Mouse (Mus musculus) liver, embryonic 14.5 days (tissue): ENCODE results near the gene Fut8. TPM values are rescaled to one million over a fixed set of nuclear protein-coding genes. Genes with fewer than 3 reads are reported as not detected.
A peak's percentile ranks its signal among the peaks of the same experiment; 100 is the strongest.

Experiments
- ATAC-seq: fragments of 200-750 bp; cut with Nextera tagmentation; 2 replicates; pipeline ENCODE4 v1.8.0; 2017; ENCODE audit warnings: moderate number of reproducible peaks, mild to moderate bottlenecking, moderate library complexity; ENCODE audit not compliant: insufficient read depth
- DNase-seq, 3 experiments: peaks; one replicate each; pipeline ENCODE4 v3.0.0-alpha.2; 2012 to 2013; ENCODE audit warnings: low read depth in 3 of 3, low spot score in 3 of 3
- H3K27ac ChIP-seq: fragments of 300-500 bp; sonication (generic); 2 replicates; pipeline ENCODE4 v1.5.1; 2014; ENCODE audit warnings: moderate library complexity, mild to moderate bottlenecking, control low read depth, inconsistent platforms
- H3K27me3 ChIP-seq: fragments of 300-500 bp; sonication (generic); 2 replicates; pipeline ENCODE4 v1.6.1; 2014; ENCODE audit warnings: mild to moderate bottlenecking, low read length, moderate library complexity; ENCODE audit not compliant: control insufficient read depth, insufficient read depth
- H3K36me3 ChIP-seq: fragments of 300-500 bp; sonication (generic); replicated peaks from 2 replicates; pipeline ENCODE4 v1.6.1; 2014; ENCODE audit warnings: low read depth; ENCODE audit not compliant: control insufficient read depth, insufficient read depth
- H3K4me1 ChIP-seq, 2 experiments: fragments of 200-500 bp in 1 of 2; fragments of 300-500 bp in 1 of 2; sonication (generic) in 1 of 2; replicated peaks; 2 replicates each; pipeline ENCODE4 v1.6.1; 2012 to 2014; ENCODE audit warnings: antibody characterized with exemption in 1 of 2, inconsistent platforms in 1 of 2, low read length in 1 of 2; ENCODE audit not compliant: control insufficient read depth in 2 of 2, insufficient read depth in 2 of 2
- H3K4me2 ChIP-seq: fragments of 300-500 bp; sonication (generic); 2 replicates; pipeline ENCODE4 v1.6.1; 2014; ENCODE audit warnings: low read depth, mild to moderate bottlenecking, control low read depth, moderate library complexity
- H3K4me3 ChIP-seq, 2 experiments: fragments of 200-500 bp in 1 of 2; fragments of 300-500 bp in 1 of 2; sonication (generic) in 1 of 2; 2 replicates each; pipeline ENCODE4 v1.5.1; 2012 to 2014; ENCODE audit warnings: low read depth in 2 of 2, low read length in 2 of 2, mild to moderate bottlenecking in 2 of 2, control low read depth in 1 of 2, inconsistent platforms in 1 of 2, moderate library complexity in 1 of 2; ENCODE audit not compliant: insufficient read depth in 1 of 2
- H3K9ac ChIP-seq: fragments of 300-500 bp; sonication (generic); replicated peaks from 2 replicates; pipeline ENCODE4 v1.6.1; 2014; ENCODE audit warnings: mild to moderate bottlenecking, control low read depth, moderate library complexity
- H3K9me3 ChIP-seq: fragments of 300-500 bp; sonication (generic); 2 replicates; pipeline ENCODE4 v1.6.1; 2016; ENCODE audit warnings: low read length, mixed read lengths; ENCODE audit not compliant: control insufficient read depth
- CTCF ChIP-seq: IDR thresholded peaks from 2 replicates; pipeline ENCODE4 v1.5.1; 2016; ENCODE audit warnings: antibody characterized with exemption, low read depth, control low read depth
- EP300 ChIP-seq: IDR thresholded peaks from 2 replicates; pipeline ENCODE4 v1.6.1; 2016; ENCODE audit warnings: antibody characterized with exemption, low read depth
- WGBS: fragments of 180-500 bp; shearing (Covaris S2); extraction: QIAGEN DNeasy Blood & Tissue Kit; methylation state at CpG from one replicate; pipeline ENCODE4 v1.1.7; 2014; ENCODE audit not compliant: insufficient replicate concordance; 5-methylcytosine and 5-hydroxymethylcytosine counted together
- polyA plus RNA-seq, 2 experiments: library from polyadenylated mRNA; depleted of rRNA in 1 of 2; stranded (reverse) in 1 of 2; unstranded in 1 of 2; fragments of >200 nt; fragmentation: Nextera tagmentation in 1 of 2; extraction: Ambion mirVana in 1 of 2; gene quantifications; 2 replicates each; pipeline versions ENCODE4 v1.2.1 to v1.2.3; 2012 to 2014

Gene Fut8
- 3.0 and 4.4 TPM in 2 replicates for polyA plus RNA-seq (2012; rRNA removed)
- polyA plus RNA-seq (2014; fragmentation: Nextera tagmentation; extraction: Ambion mirVana), result 8.7 and 10.2 TPM in 2 replicates

DNA sequence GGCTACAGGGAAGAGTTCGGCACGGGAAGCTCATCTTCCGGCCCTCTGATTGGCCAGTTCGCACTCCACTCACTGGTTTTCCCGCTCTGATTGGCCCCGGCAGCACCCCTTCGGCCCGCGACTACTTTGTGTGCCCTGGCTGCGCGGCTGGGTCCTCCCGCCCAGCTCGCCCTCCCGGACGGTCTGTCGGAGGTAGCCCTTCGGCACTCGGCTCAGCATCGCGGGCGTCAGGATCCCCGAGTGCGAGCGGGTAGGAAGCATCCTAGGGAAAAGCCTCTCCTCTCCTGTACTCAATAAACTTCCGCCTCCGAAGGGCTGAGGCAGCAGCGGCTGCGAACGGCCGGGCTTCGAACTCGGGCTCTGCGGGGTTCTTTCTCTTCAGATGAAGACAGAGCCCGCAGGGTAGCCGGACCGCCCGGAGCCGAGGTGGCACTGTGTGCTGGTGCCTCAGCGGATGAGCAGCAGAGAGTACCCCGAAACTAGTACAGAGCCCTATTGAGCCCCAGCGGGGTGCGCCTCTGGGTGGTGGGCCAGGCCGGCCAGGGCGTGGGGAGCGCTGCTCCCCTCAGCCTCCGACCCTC is at the start of gene Fut8:
Gene Fut8 (plus strand): TSS at position 176 of the 581 bp plus-strand sequence.
- Histone ChIP-seq H3K4me1 (peaks cover 0 to 2% of the 10 kb centered on the region in 2 experiments; a peak in 2 of 4 replicates), H3K9ac (peak within 1 kb of the TSS; percentile 63), H3K9me3 (no peaks in the 10 kb centered on the region), H3K4me3 (peak within 1 kb of the TSS; percentile 77 to 80), H3K36me3 (no peaks in the 10 kb centered on the region), H3K27ac (peak within 1 kb of the TSS; percentile 12), H3K27me3 (no peaks in the 10 kb centered on the region), H3K4me2 (peak within 1 kb of the TSS; percentile 81)
- DNase-seq (peak; percentile 76 to 79 (median 79)), ATAC-seq (peak; percentile 82)
- TF ChIP-seq CTCF (no peak), EP300 (no peak)
- WGBS, result under 1% methylated on average over 46 of the region's 46 CpGs

GRCm38 (mm10) chr12:77189161-77189560 is 48.8 kb upstream of the Fut8 start:
- H3K27ac ChIP-seq, result no peak overlapping the region
- H3K9me3 ChIP-seq, result no peaks in the 10 kb centered on the region
- ATAC-seq (no peak), DNase-seq (no peak)
- H3K4me3 ChIP-seq, result no peak overlapping the region
- TF ChIP-seq EP300 (no peak), CTCF (no peak)
- no peaks in the 10 kb centered on the region for H3K27me3 ChIP-seq
- H3K9ac ChIP-seq, result no peak overlapping the region
- no peak overlapping the region for H3K4me2 ChIP-seq
- no peaks in the 10 kb centered on the region for H3K4me1 ChIP-seq
- no peaks in the 10 kb centered on the region for H3K36me3 ChIP-seq
- WGBS, result 23% methylated on average over 4 of the region's 4 CpGs

GRCm38 (mm10) chr12:77189933-77190446 is 47.9 kb upstream of the Fut8 start:
- H3K9me3 ChIP-seq, result no peaks in the 10 kb centered on the region
- no peak for DNase-seq
- H3K27me3 ChIP-seq, result no peaks in the 10 kb centered on the region
- no peak for TF ChIP-seq CTCF
- TF ChIP-seq EP300, result no peak
- no peaks in the 10 kb centered on the region for H3K4me1 ChIP-seq
- no peak overlapping the region for H3K9ac ChIP-seq
- H3K4me2 ChIP-seq, result no peak overlapping the region
- no peak overlapping the region for H3K27ac ChIP-seq
- ATAC-seq, result no peak
- no peak overlapping the region for H3K4me3 ChIP-seq
- H3K36me3 ChIP-seq, result no peaks in the 10 kb centered on the region
- WGBS, result 62% methylated on average over 3 of the region's 3 CpGs

DNA sequence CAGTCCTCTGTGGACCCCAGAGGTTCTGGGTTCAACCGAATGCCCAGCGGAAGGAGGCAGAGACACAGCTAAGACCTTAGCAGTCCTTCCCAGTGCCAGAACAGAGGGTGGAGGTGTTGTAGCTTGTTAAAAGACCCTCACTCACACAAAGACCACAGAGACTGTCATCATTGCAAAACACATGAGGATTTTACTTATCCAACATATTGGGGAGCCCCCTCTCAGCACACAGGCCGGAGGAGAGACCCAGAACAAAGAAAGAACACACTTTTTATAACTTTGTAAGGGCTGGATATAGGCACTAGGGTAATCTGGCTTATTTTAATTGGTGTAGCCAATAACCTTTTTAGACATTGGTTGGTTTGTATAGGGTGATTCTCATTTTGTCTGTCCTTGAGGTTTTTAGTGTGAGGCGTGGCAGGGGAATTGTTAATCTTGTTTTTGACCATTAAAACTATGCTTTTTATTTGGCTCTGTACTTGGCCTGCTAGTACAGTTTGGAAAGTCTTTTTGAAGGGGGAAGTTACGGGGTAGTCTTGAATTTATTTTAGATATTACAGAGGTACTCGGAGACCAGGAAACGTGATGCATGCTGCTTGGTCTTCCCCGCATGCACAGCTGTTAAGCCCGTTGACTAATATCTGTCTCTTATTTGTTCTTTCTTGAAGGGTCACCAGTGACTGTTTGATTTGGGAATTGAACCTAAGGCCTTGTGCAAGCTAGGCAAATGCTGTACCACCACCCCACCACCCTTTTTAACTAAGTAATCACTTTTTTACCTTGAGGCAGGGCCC is 46.2 kb upstream of the Fut8 start:
- no peak for ATAC-seq

DNA sequence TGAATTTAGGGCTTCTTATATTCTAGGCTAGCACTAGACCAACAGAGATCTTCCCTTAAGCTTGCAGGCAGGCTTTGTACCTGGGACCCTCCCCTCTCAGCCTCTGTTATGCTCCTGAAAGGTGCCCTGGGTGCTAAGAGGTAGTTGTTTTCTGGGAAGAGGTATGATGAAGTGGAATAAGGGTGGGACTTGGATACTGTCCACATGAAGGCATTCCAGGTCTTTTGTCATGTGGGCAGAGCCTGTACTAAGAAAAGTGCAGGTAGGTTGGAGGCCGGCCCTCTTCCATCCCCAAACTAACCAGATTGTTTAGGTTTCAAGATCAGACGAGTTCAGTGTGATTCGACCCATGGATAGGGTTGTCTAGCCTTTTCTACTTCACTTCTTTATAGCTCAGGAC is 45.2 kb upstream of the Fut8 start:
- no peak for ATAC-seq
- 64% methylated on average over 3 of the region's 3 CpGs for WGBS
- no peaks in the 10 kb centered on the region for H3K9me3 ChIP-seq

More for the DNA sequence above, 46.2 kb upstream of the Fut8 start:
- Histone ChIP-seq H3K27ac (no peak overlapping the region), H3K9ac (no peak overlapping the region), H3K9me3 (no peaks in the 10 kb centered on the region), H3K4me2 (no peak overlapping the region), H3K27me3 (no peaks in the 10 kb centered on the region), H3K36me3 (no peaks in the 10 kb centered on the region), H3K4me1 (no peaks in the 10 kb centered on the region), H3K4me3 (no peak overlapping the region)
- no peak for TF ChIP-seq EP300
- TF ChIP-seq CTCF, result no peak
- DNase-seq, result no peak
- WGBS, result 75% methylated on average over 9 of the region's 9 CpGs

More for the DNA sequence above, 45.2 kb upstream of the Fut8 start:
- TF ChIP-seq CTCF (no peak), EP300 (no peak)
- Histone ChIP-seq H3K4me3 (no peak overlapping the region), H3K27ac (no peak overlapping the region), H3K36me3 (no peaks in the 10 kb centered on the region), H3K4me1 (no peaks in the 10 kb centered on the region; a peak in 1 of 4 replicates), H3K4me2 (no peak overlapping the region), H3K27me3 (no peaks in the 10 kb centered on the region), H3K9ac (no peak overlapping the region)
- DNase-seq, result no peak
